Mouse (Mus musculus): ENCODE measurements around the gene Tgfbrap1.
A peak's percentile ranks its signal among the peaks of the same experiment; 100 is the strongest.
"Not testable (repeated sequence)": the region's sequence is repeated elsewhere in the genome, so short reads cannot be mapped to it uniquely, and the experiment has no call there.

Tgfbrap1 gene

DNA sequence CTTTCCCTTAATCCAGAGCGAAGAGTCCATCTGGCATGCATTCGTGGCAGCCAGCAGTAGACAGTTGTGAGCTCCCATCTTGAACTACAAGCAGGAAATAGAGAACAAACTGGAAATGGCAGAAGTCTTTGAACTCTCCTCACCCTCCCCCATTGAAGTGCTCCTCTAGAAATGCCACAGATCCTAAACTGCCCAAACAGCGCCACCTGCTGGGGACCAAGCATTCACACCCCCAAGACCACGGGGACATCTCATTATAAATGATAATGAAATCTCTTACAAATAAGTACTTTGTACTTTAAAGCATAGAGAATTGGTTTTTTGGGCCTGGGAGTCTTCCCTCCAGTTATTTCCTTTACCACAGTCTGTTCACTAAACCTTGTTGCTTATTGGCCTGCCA lies 12.1 kb upstream of the Tgfbrap1 start:
- DNase-seq (ENCODE audit: low spot score): peak; percentile 79

DNA sequence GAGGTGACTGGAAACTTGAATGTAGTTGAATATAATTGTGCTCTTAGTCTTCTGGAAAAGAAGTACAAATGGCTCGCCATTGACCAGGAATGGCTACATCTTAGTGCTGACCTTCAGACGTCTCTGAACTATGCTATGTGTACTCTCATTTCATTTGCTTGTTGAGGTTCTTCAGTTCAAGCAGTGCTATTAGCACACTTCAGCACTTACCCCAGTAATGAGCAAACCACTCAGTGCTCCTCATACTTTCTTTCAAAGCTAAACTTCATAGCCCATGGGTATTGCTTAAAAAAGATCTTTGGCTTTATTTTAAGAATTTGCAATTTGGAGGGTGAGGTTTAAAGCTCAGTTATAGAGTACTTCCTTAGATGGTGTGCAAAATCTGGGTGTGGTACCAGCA lies 10.3 kb upstream of the Tgfbrap1 start:
- DNase-seq (ENCODE audit: low spot score): no peak

DNA sequence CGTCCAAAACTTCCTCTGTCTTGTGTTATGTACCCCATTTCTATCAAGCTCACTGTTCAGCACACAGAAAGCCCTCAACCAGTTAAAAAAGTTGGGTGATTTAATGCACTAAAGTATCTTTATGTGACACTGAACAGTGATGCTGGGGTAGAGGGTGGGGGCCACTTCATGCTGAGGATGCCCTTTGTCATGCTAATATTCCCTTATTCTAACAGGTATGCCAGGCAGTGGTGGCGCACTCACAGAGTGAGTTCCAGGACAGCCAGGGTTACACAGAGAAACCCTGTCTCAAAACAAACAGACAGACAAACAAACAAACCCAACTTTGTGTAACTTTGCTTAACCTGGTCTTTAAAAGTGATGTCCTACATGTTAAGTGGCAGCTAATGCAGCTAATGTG lies 4.2 kb downstream of the Tgfbrap1 start:
- no peak for DNase-seq (ENCODE audit: low spot score)

DNA sequence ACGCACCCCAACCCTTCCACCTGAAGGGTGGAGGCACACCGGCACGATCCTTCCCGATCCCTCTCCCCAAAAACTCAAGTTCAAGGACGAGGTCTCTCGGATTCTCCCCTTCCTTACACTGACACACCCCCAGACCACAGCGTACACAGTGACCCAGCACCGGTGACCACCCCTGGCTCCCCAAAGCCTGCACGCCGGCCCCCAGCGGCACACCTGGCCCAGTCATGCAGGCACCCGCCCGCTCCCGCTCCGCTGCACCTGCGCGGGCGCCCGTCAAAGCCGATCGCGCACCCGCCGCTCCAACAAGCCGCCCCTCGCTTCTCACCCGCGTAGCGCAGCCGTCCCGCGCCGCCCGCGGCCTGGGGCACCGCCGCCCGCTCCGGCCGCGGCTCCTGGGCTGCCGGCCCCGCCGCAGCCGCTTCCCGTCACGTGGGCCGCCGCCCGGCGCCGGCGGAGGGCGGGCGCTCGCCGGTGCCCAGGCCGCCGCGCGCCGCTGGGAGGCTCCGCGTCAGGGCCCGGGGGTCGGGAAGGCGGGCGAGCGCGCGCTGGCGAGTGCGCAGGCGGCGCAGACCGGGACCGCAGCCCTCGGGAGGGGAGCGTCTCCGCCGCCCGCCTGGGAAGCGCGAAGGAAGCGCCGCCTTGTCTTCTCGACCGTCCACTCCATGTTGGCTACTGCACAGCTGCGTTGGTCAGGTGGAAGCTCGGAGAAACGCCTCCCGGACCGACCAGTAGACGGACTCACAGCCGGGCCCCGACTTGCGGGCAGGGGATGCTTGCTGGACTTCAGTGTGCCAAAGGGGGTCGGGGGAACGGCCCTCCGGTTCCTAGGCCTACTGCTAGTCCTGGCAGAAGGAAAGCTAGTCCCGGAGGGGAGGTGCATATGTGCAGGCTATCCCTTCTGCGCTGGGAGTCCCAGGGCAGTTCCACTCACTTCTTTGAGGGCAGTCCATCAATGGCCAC lies 6.1 kb downstream of the Tgfbrap1 start:
- peak; percentile 54 for DNase-seq (ENCODE audit: low spot score)

DNA sequence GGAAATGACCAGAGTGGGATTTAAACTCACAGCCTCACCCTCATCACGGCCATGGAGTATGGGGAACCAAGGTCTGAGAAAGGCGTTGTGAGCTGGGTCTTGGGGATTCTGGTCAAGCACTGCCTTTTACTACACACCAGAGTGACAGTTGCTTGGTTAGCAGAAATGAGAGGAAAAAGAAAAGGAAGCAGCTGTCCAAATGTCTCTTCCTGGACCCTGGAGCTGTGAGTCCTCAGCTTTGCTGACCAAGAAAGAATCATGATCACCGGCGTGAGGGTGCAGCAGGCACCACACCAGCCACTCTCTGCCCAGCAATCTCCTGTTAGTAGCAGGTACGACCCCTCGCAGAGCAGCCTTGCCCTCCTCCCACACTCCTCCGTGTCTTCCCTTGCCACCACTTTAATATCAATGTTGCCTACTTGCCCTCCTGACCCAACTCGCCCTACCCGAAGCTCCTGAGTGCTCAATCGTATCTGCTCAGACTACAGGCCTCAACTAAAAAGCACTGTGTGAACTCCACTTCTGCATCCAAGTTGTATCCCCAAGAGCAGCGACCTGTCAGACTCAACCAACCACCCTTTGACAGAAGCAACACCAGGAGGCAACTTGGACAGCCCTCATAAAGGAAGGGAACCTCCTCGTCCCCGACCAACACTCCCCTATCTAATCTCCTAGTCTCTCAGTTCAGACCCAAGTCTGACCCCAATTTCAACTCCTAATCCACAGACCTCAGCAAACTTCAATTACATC lies 7.0 kb downstream of the Tgfbrap1 start:
- no peak for DNase-seq (ENCODE audit: low spot score)

DNA sequence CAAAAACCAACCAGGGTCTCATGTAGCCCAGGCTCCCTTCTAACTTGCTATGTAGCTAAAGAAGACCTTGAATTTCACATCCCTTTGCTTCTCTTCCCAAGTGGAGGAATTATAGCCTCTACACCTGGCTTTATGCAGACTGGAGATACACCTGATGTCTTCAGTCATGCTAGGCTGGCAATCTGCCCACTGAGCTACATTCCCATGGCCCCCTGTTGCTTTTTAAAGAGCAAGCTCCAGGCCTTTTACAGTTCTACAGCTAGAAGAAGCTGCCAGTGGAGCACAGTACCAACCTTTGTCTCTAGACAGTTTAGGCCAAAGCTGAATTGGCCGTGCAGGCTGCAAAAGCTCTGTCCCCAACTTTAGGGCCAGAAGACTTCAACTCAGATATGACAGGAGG lies 8.0 kb downstream of the Tgfbrap1 start:
- no peak for DNase-seq (ENCODE audit: low spot score)

DNA sequence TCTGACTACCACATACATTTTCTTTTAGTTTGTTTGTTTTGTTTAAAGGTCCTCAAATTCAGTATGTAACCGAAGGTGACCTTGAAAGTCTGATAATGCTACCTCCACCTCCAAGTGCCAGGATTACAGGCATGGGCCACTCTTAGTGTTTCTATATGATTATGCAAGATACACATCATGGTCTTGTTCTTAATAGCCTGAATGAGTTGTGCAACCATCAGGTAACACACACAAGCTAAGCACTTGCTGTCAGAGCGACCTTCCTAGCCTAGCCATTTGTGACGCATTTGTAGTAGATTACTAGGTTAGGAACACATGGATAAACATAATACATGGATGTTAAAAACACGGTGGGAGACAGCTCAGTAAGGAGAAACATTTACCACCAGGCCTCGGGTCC lies 15.5 kb downstream of the Tgfbrap1 start:
- DNase-seq (ENCODE audit: low spot score): no peak

DNA sequence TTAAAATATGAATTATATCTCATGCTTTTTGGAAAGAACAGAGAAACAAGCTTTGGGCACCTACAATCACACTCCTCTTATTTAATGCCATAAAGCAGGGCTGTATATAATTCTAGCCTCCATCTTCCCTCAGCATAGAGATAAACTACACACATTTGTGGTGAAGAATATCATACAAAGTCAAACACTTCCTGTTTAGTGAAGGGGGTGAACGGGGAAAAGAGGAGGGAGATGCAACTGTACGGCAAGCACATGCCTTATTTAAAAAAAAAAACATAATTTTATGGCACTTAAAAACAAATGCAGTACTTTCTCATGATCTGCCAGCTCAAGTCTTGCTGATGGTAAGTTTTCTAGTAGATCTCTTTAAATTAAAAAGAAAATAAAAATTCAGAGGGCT lies 20.3 kb downstream of the Tgfbrap1 start:
- no peak for DNase-seq (ENCODE audit: low spot score)

DNA sequence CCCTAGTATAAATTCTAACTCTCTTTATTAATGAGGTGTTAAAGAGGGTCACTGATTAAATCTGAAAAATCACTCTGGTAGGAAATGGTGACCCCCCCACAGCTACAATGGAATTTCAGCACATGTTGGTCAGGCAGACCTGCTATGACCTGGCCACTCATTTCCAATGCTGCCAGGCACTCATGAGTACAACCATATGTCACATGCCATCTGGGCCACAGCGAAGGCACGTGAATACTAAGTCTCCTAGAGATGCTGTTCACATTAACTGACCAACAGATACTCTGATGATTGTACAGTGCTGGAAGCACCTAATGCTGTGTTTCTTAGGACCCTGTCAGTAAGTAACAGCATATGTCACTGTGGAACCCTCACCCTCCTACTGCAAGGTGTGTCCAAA lies 23.6 kb downstream of the Tgfbrap1 start:
- no peak for DNase-seq (ENCODE audit: low spot score)

DNA sequence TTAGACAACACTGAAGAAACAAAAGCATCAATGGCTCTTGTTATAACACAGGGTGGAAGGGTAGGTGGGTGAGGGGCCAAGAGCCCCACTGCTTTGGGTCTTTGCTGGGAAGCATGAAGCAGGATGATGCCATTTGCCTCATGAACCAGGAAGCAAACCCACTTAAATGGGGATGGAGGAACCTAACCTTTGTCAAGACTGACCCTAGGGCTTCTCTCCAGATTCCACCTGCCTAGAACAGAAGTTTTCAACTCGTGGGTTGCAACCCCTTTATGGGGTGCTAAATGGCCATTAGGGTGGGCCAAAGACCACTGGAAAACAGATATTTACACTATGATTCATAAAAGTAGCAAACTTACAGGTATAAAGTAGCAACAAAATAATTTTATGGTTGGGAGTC lies 25.9 kb downstream of the Tgfbrap1 start:
- no peak for DNase-seq (ENCODE audit: low spot score)

DNA sequence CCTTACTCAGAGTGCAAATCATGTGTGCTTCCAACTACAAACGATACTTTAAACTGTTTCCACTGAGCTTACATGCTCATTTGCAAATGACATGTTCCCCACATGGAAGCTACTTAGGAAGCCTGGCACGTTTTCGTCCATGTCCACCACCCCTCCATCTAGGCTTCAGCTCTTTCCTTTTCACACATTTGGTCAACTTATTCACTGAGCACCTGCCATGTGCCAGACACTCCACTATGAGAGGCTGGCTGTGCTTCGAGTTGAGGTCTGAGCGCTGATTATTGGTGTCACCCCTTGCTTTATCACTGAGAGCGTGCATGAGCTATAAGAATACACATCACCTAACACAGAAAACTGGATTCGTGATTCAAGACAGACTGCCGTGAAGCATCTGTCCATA lies 26.4 kb downstream of the Tgfbrap1 start:
- no peak for DNase-seq (ENCODE audit: low spot score)

DNA sequence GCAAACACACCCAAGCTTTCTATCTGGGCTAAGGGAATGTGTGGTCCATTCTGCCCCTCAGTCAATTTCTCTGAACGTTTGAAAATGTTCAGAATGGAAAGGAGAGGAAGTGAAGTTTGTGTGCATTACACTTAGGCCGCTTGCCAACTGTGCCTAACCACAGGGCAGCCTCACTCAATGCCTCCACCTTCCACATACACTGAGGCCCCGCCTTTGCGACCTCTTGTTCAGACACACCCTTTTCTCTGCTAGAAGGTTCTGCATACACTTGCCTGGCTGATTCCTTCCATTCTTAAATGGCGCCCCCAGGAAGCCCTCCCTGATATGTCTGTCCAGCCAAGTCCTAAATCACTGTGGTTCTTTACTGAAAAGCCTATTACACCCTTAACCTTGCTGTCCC lies 27.7 kb downstream of the Tgfbrap1 start:
- DNase-seq (ENCODE audit: low spot score): peak; percentile 5

DNA sequence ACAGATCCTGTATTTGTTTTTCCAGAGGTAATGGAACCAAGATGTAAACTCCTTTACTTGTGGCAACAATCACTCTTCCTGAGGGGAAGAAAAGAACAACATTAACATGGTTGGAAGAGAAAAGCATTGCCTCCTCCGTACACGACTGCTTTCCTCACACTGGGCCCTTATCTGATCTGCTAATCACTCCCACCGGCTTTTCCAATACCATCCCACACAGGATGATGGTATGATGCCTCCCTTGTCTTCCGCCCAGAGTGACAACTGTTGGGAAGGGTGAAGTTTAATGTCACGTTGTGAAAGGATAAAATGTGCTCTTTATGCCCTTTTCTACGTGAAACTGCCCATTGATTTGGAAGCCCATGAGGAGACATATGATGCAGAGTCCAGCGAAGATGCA lies 30.9 kb downstream of the Tgfbrap1 start:
- DNase-seq (ENCODE audit: low spot score): no peak

DNA sequence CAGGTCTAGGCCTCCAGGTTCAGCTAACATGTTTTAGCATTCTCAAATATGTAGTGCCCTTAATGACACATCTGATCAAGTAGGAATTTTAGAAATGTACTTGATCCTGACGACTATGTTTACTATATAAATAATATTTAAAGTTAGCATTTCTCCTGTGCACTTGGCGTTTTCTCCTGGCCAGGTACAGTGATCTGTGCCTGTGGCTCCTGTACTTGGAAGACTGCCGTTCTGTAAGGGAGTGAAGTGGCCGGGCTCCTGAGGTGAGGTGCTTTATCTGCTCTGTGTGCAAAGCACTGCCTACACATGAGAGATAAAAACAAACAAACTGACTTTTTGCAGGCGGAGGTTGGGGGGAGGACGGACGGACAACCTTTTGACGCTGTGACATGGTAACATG lies 31.9 kb downstream of the Tgfbrap1 start:
- DNase-seq (ENCODE audit: low spot score): no peak

DNA sequence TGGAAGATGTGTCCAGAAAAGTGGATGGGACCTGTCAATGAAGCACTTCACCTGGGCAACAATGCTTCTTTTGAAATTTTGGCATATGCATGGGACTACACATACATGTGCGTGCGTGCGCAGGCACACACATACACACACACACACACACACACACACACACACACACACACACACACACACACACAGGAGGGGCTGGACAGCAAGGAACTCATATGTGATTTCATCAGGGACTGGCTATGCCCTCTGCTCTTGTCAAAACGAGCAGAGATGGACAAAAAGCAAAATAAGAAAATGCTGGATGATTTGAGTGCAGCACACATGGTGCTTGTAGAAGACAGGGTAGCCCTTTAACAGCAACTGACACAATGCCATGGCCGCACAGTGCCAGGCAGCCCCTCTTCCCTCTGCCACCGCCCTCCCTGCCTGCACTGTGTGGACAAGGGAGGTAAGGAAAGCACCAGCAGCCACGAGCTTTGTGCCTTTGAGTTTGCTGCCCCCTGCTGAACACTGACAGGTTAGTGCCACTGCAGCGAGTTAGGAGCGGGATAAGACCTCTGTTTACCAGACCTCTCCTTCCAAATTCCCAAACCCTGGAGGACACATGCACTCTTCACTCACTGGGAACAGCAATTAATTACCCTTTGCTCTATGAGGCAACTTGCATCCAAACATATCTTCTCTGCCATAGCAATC lies 32.7 kb downstream of the Tgfbrap1 start:
- no peak for DNase-seq (ENCODE audit: low spot score)

DNA sequence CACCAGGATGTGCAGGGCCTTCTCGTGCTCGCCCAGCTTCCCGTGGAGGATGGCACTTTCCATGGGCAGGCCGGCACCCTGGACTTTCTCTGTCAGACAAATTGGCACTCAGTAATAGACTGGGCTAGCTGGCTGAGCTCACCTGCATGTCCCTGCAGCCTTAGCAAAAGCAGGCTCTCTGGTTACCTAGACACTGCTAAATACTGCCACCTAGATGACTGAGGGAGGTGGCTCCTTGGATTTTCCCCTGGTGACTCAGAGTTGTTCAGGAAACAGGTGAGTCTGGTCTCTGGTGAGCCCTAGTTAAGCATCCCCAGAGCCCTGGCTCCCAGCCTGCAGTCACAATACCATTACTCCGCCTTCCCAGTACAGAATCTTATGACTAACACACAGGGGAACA lies 46.5 kb downstream of the Tgfbrap1 start:
- DNase-seq (ENCODE audit: low spot score): no peak

DNA sequence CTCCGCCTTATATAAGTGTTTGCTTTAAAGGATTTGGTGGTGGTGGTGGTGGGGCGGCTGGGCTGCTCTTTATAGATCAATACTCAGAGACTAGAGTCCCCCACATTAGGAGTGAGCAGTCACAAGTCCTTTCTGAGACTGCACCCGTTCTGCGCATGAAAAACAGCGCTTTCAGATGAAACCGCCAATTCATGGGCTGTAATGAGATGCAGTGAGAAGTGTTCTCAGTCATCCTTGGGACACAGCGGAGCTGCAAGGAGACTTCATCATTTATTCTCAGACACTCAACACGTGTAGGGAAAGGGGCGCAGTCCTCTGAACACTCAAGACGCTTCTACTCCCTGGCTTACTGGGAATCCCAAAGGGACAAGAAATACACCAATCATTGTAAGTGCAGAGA lies 50.6 kb downstream of the Tgfbrap1 start:
- DNase-seq (ENCODE audit: low spot score): no peak

DNA sequence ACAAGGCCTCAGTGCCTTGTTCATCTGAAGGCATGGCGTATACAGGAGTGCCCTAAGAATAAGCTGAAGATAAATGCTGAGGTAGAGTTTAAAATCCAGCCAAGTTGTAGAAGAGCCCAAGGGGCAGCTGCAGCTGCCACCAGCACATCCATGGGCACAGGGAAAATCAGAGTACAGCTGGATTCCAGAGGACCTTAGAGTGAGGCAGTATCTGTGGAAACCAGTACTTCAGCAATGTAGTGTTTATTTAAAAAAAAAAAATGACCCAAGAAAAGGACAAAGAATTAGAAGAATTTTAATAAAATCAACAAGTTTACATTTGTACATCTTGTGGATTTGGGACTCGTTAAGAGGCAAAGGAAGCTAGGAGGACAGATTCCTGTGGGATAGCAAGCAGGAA lies 51.4 kb downstream of the Tgfbrap1 start:
- DNase-seq (ENCODE audit: low spot score): no peak

DNA sequence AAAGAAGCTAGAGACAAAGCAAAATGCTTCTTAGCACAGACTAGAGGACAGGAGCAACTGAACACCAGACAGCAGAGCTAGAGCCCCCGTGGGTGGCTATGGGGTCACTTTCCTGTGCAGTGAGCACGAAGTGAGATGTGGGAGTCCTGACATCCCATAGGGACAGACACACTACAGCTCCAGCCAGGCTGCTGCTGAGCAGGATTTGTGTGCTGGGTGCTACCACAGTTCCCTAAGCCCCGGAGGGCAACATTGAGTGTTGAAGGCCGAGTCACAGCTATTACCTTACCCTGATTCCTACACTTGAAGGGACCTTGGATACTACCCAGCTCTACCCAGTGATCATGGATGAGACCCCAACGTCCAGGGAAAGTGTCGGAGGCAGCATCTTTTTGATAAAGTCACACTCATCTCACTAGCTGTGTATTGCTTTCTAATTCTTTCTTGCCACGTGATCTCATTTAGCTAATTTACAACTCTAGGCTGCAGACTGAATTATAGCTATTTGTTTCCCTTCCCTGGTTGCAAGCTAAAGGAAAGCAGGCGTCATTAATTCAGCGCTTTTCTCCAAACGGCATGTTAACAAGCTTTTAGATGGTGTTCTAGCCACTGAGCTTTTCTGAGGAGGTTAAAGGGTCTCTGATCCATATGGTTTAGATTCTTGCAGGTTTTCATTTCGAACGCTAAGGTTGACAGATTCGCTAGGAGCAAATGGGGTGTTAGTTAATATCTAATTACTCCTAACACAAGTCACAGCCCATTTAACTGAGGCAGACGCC lies 53.0 kb downstream of the Tgfbrap1 start:
- no peak for DNase-seq (ENCODE audit: low spot score)

DNA sequence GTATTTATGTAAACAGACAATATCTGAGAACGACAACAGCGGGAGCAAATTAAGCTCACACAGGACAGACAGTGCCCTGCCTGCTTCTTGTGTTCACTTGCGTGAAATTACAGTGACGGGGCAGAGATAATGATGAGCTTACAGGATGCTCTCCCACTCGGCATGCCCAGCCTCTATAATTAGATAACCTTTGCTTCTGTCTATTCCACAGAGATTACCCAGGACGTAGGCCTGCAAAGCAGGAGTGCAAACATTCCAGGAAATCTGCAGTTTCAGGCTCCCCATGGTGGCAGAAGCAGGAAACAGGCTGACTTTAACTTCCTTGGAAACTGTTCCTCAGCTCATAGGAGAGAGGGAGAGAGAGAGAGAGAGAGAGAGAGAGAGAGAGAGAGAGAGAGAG lies 56.2 kb downstream of the Tgfbrap1 start:
- no peak for DNase-seq (ENCODE audit: low spot score)

DNA sequence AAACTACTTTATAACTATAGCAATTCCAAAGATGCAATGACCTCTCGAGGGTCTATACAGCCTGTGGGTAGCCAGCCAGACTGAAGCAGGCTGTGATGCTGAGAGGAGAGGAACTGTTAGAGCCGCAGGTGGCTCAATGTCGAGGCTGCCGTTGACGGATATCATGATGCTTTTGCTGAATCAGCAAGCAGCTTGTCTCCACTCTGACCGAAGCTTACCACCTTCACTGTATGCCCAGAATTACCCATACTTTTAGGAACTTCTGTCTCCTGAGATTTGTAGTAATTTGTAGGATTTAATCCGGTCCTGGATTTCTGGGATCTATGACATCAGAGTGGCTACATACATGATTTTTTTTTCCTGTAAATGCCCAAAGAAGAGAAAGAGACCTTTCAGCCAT lies 62.4 kb downstream of the Tgfbrap1 start:
- no peak for DNase-seq (ENCODE audit: low spot score)

DNA sequence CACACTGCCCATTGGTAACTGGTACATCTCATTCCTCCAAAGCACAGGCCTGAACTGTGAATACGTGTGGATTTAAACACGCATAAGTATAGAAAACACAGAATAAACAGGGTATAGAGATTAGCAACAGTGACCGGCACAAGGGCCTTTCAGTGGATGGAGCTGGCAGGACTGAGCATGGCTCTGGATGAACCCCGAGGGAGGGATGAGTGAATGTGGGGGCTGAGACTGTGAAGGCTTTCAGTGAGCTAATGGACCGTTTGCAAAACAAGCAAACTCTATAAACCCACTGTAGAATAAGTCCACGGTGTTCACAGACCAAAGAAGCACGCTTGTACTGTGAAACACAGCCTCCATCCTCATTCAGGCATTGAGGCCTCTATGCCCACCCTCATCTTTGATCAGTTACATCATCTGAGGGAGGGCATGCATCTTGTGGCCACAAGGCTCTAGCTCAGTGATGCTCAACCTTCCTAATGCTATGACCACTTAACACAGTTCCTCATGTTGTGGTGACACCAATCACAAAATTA lies 83.2 kb downstream of the Tgfbrap1 start:
- DNase-seq (ENCODE audit: low spot score): not testable (repeated sequence)

Measured in T-cell, adult 2 months (primary cell).